In genomic region chr1:69688118-69688517, GRCm38 (mm10) we compare ENCODE assay signal across 8 mouse cellular contexts. TPM values are rescaled to one million over a fixed set of nuclear protein-coding genes. Genes with fewer than 3 reads are reported as not detected.
DNase-seq lines count a peak whose midpoint lies in the region; ATAC-seq and TF ChIP-seq lines count a peak whose summit lies in the region.

No protein-coding gene starts in this region.

- no peak for TF ChIP-seq CTCF in lung, postnatal 0 days (IDR thresholded peaks at IDR 0.05)
- no peak for TF ChIP-seq CTCF in cerebellum, adult 2 months (IDR thresholded peaks at IDR 0.05; ENCODE audit: borderline replicate concordance, insufficient read depth, low read depth, low read length)

- no peak overlapping the region for H3K27ac ChIP-seq in lung, postnatal 0 days (ENCODE audit: low read length)
- no peak overlapping the region for H3K27ac ChIP-seq in forebrain, embryonic 12.5 days
- H3K27ac ChIP-seq in limb, embryonic 11.5 days (replicated peaks; ENCODE audit: low read depth, low read length) = no peak overlapping the region
- no peak overlapping the region for H3K27ac ChIP-seq in stomach, embryonic 14.5 days (ENCODE audit: low read length)
- no peak overlapping the region for H3K27ac ChIP-seq in cerebellum, adult 2 months (ENCODE audit: insufficient read depth, low read length)

- no peak for TF ChIP-seq POLR2A in cerebellum, adult 2 months (IDR thresholded peaks at IDR 0.05; ENCODE audit: borderline replicate concordance, insufficient read depth, low read length)

- H3K27me3 ChIP-seq in lung, postnatal 0 days (replicated peaks; ENCODE audit: insufficient read depth, low read length) = no peaks in the 10 kb centered on the region
- H3K27me3 ChIP-seq in forebrain, embryonic 12.5 days = no peaks in the 10 kb centered on the region
- 0 out of 2 replicates have a peak, but pooled peaks cover 2% of the 10 kb centered on the region for H3K27me3 ChIP-seq in limb, embryonic 11.5 days (ENCODE audit: control insufficient read depth, insufficient read depth, low read length)
- no peaks in the 10 kb centered on the region for H3K27me3 ChIP-seq in stomach, embryonic 14.5 days (ENCODE audit: control insufficient read depth, insufficient read depth, low read length)
- H3K27me3 ChIP-seq in cerebellum, adult 2 months (ENCODE audit: control insufficient read depth, insufficient read depth, low read length) = no peaks in the 10 kb centered on the region

- 3% methylated on average over 4 of the region's 4 CpGs for WGBS in lung, postnatal 0 days
- WGBS in forebrain, embryonic 12.5 days = 12% methylated on average over 4 of the region's 4 CpGs
- WGBS in limb, embryonic 11.5 days = 20% methylated on average over 4 of the region's 4 CpGs
- WGBS in stomach, embryonic 14.5 days = 7% methylated on average over 4 of the region's 4 CpGs
- 3% methylated on average over 4 of the region's 4 CpGs for WGBS in cerebellum, adult 2 months

- peak overlapping the region; percentile 80 for H3K4me3 ChIP-seq in lung, postnatal 0 days (ENCODE audit: low read depth, low read length)
- peak overlapping the region; percentile 71 for H3K4me3 ChIP-seq in forebrain, embryonic 12.5 days (replicated peaks)
- H3K4me3 ChIP-seq in limb, embryonic 11.5 days (ENCODE audit: low read depth, low read length) = peak overlapping the region; percentile 68; the same call in 1 of the 2 replicates
- peak overlapping the region; percentile 50 for H3K4me3 ChIP-seq in stomach, embryonic 14.5 days (ENCODE audit: low read depth, low read length)
- no peak overlapping the region for H3K4me3 ChIP-seq in cerebellum, adult 2 months (replicated peaks; ENCODE audit: insufficient read depth, low read depth, low read length)

- H3K4me2 ChIP-seq in lung, postnatal 0 days (replicated peaks; ENCODE audit: low read depth, low read length) = peak overlapping the region; percentile 78
- H3K4me2 ChIP-seq in forebrain, embryonic 12.5 days = peak overlapping the region; percentile 75
- H3K4me2 ChIP-seq in limb, embryonic 11.5 days (ENCODE audit: low read depth, severe bottlenecking) = peak overlapping the region; percentile 53
- peak overlapping the region; percentile 41 for H3K4me2 ChIP-seq in stomach, embryonic 14.5 days (replicated peaks; ENCODE audit: low read depth, low read length)

- no peak for TF ChIP-seq EP300 in lung, postnatal 0 days (IDR thresholded peaks at IDR 0.05)

- no peaks in the 10 kb centered on the region for H3K9me3 ChIP-seq in lung, postnatal 0 days (ENCODE audit: low read length)
- no peaks in the 10 kb centered on the region for H3K9me3 ChIP-seq in forebrain, embryonic 12.5 days
- no peaks in the 10 kb centered on the region for H3K9me3 ChIP-seq in limb, embryonic 11.5 days (ENCODE audit: control insufficient read depth, low read length)
- no peaks in the 10 kb centered on the region for H3K9me3 ChIP-seq in stomach, embryonic 14.5 days (ENCODE audit: control insufficient read depth, low read depth, low read length)

- H3K4me1 ChIP-seq in lung, postnatal 0 days (ENCODE audit: insufficient read depth, low read depth, low read length) = no peaks in the 10 kb centered on the region
- H3K4me1 ChIP-seq in forebrain, embryonic 12.5 days = peaks cover 16% of the 10 kb centered on the region
- no peaks in the 10 kb centered on the region for H3K4me1 ChIP-seq in limb, embryonic 11.5 days (ENCODE audit: control insufficient read depth, insufficient read depth, low read length)
- no peaks in the 10 kb centered on the region for H3K4me1 ChIP-seq in stomach, embryonic 14.5 days (ENCODE audit: control insufficient read depth, insufficient read depth, low read length)
- no peaks in the 10 kb centered on the region for H3K4me1 ChIP-seq in cerebellum, adult 2 months (ENCODE audit: control insufficient read depth, insufficient read depth, low read length)

- ATAC-seq in lung, postnatal 0 days = no peak
- no peak for ATAC-seq in forebrain, embryonic 12.5 days (ENCODE audit: low FRiP score)
- ATAC-seq in limb, embryonic 11.5 days (ENCODE audit: insufficient number of reproducible peaks, low FRiP score, low TSS enrichment, low read depth) = no peak
- no peak for ATAC-seq in stomach, embryonic 14.5 days (ENCODE audit: insufficient number of reproducible peaks, insufficient read depth, low FRiP score, low read depth)
- ATAC-seq in megakaryocyte progenitor cell, adult 5-6 weeks (replicated peaks; ENCODE audit: poor library complexity) = no peak

- no peak overlapping the region for H3K9ac ChIP-seq in lung, postnatal 0 days (replicated peaks; ENCODE audit: low read depth)
- H3K9ac ChIP-seq in forebrain, embryonic 12.5 days = no peak overlapping the region
- no peak overlapping the region for H3K9ac ChIP-seq in limb, embryonic 11.5 days (ENCODE audit: low read length)
- 0 out of 2 replicates have a peak overlapping the region, but pooled peaks have one; percentile 52 for H3K9ac ChIP-seq in stomach, embryonic 14.5 days (replicated peaks; ENCODE audit: low read depth, low read length)

- no peaks in the 10 kb centered on the region for H3K36me3 ChIP-seq in lung, postnatal 0 days (ENCODE audit: insufficient read depth, low read length)
- no peaks in the 10 kb centered on the region for H3K36me3 ChIP-seq in forebrain, embryonic 12.5 days (replicated peaks)
- H3K36me3 ChIP-seq in limb, embryonic 11.5 days (ENCODE audit: control insufficient read depth, insufficient read depth, low read length) = no peaks in the 10 kb centered on the region
- H3K36me3 ChIP-seq in stomach, embryonic 14.5 days (ENCODE audit: control insufficient read depth, insufficient read depth, low read length) = no peaks in the 10 kb centered on the region

- DNase-seq in lung, postnatal 0 days (ENCODE audit: low spot score) = peak; percentile 19
- DNase-seq in lung, postnatal 4 days = no peak
- no peak for DNase-seq in limb, embryonic 11.5 days (ENCODE audit: low spot score)
- DNase-seq in cerebellum, adult 2 months = no peak
- no peak for DNase-seq in urinary bladder, adult 18-20 months (ENCODE audit: low spot score in 2 of 2)

RNA-seq across cellular contexts. Expression of gene Ikzf2, which starts 1.1 kb away (rescaled TPM):
- 0.88 and 1.5 TPM in 2 replicates for polyA plus RNA-seq in lung, postnatal 0 days (2015; fragmentation: Nextera tagmentation; extraction: Ambion mirVana)
- polyA plus RNA-seq in forebrain, embryonic 12.5 days (2016; fragmentation: Nextera tagmentation; extraction: Ambion mirVana) = 5.6 and 5.9 TPM in 2 replicates
- 3.0 and 3.3 TPM in 2 replicates for polyA plus RNA-seq in limb, embryonic 11.5 days (2014; fragmentation: Nextera tagmentation; extraction: Ambion mirVana)
- 9.7 and 11.1 TPM in 2 replicates for polyA plus RNA-seq in stomach, embryonic 14.5 days (2014; fragmentation: Nextera tagmentation; extraction: Ambion mirVana)
- 2.1 and 2.5 TPM in 2 replicates for polyA plus RNA-seq in cerebellum, adult 2 months (2012; rRNA removed)
- total RNA-seq in megakaryocyte progenitor cell, adult 5-6 weeks (2015) = 5.5 and 13.9 TPM in 2 replicates
- total RNA-seq in megakaryocyte progenitor cell, adult 5-6 weeks (2017) = 6.6 and 17.1 TPM in 2 replicates
